Mouse (Mus musculus): ENCODE measurements at regions not wholly inside any gene's neighbourhood (a gene's known extent, or its start where the extent isn't known, plus 50 kb on each side); places are given as distances from the start of the nearest gene placed in this dataset.

DNA sequence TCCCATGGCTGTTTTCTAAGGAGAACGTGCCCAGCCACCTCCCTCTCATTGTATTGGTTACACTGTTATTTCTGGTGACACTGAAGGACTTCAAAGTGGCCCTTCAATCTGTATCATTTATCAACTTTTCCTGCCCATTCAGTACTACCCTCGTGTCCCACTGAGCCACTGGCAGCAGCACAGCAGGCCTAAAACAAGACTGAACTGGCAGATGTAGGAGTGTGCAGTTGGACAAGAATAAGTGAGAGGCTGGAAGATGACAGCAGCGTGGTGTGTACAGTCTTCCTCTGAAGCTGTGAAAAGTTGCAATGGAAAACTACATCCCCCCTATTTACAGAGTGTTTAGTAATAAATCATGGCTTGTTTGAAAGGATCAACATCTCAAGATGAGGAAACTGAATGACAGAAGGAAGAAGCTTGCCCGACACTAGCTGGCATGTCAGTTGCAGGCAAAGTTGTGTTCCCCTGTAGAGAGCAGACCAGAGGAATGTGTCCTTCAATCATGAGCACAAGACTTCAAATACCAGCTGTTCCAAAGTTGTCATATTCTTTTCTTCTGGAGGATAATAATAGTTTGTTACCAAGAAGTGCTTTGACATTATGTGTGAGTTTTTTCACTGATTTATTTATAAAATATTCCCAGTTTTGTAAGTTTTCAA, 811.0 kb upstream of the Epha7 start:
- Histone ChIP-seq H3K4me1 (ENCODE audit: control insufficient read depth, insufficient read depth, low read length) (no peaks in the 10 kb centered on the region), H3K9me3 (ENCODE audit: control insufficient read depth, low read length) (no peaks in the 10 kb centered on the region), H3K9ac (ENCODE audit: low read depth, low read length, severe bottlenecking) (no peak overlapping the region), H3K4me3 (replicated peaks; ENCODE audit: low read length) (no peak overlapping the region), H3K27ac (replicated peaks; ENCODE audit: low read depth, low read length) (no peak overlapping the region), H3K4me2 (replicated peaks; ENCODE audit: low read depth, low read length, severe bottlenecking) (no peak overlapping the region), H3K27me3 (ENCODE audit: control insufficient read depth, insufficient read depth, low read length) (no peaks in the 10 kb centered on the region), H3K36me3 (ENCODE audit: control insufficient read depth, insufficient read depth, low read length) (no peaks in the 10 kb centered on the region)
- no peak for DNase-seq (ENCODE audit: low spot score)
- TF ChIP-seq POLR2A (IDR thresholded peaks at IDR 0.05; ENCODE audit: borderline replicate concordance, extremely low read depth, insufficient read depth, insufficient read length): no peak
- WGBS: 55% methylated on average over 4 of the region's 4 CpGs
- ATAC-seq (ENCODE audit: low FRiP score, low read depth): no peak
